Mouse (Mus musculus): ENCODE data around the gene Thnsl1.

Gene Thnsl1

GRCm38 (mm10) chr2:21204912-21205830, at the start of gene Thnsl1, which contains the start of gene Enkur:
Gene Thnsl1, plus strand, starts transcription at chr2:21205724.
Gene Enkur, minus strand, starts transcription at chr2:21205365.
- DNase-seq (ENCODE audit: low read depth, low spot score), result peak; percentile 95

GRCm38 (mm10) chr2:21164296-21164695, 41.2 kb upstream of the Thnsl1 start:
- no peak for DNase-seq (ENCODE audit: low read depth, low spot score)

- no peak for DNase-seq (ENCODE audit: low read depth, low spot score)
These were observed 37.6 kb upstream of the Thnsl1 start for GRCm38 (mm10) chr2:21167916-21168315.

- no peak for DNase-seq (ENCODE audit: low read depth, low spot score)
These were observed 32.7 kb upstream of the Thnsl1 start for GRCm38 (mm10) chr2:21172797-21173196.

- DNase-seq (ENCODE audit: low read depth, low spot score), result no peak
These were observed 26.4 kb upstream of the Thnsl1 start for GRCm38 (mm10) chr2:21179136-21179535.

GRCm38 (mm10) chr2:21182811-21183210, 22.7 kb upstream of the Thnsl1 start:
- DNase-seq (ENCODE audit: low read depth, low spot score), result no peak

- DNase-seq (ENCODE audit: low read depth, low spot score), result peak; percentile 64
These were observed 17.9 kb upstream of the Thnsl1 start for GRCm38 (mm10) chr2:21187576-21187975.

GRCm38 (mm10) chr2:21188610-21189009, 16.9 kb upstream of the Thnsl1 start:
- no peak for DNase-seq (ENCODE audit: low read depth, low spot score)

GRCm38 (mm10) chr2:21191232-21191631, 14.3 kb upstream of the Thnsl1 start:
- no peak for DNase-seq (ENCODE audit: low read depth, low spot score)

- no peak for DNase-seq (ENCODE audit: low read depth, low spot score)
These were observed 10.3 kb upstream of the Thnsl1 start for GRCm38 (mm10) chr2:21195233-21195632.

- no peak for DNase-seq (ENCODE audit: low read depth, low spot score)
These were observed 6.5 kb upstream of the Thnsl1 start for GRCm38 (mm10) chr2:21199051-21199450.

GRCm38 (mm10) chr2:21202754-21203153, 2.8 kb upstream of the Thnsl1 start:
- no peak for DNase-seq (ENCODE audit: low read depth, low spot score)

- no peak for DNase-seq (ENCODE audit: low read depth, low spot score)
These were observed 271 bp downstream of the Thnsl1 start for GRCm38 (mm10) chr2:21205831-21206159.

- DNase-seq (ENCODE audit: low read depth, low spot score), result no peak
These were observed 754 bp downstream of the Thnsl1 start for GRCm38 (mm10) chr2:21206278-21206677.

- DNase-seq (ENCODE audit: low read depth, low spot score), result no peak
These were observed 5.8 kb downstream of the Thnsl1 start for GRCm38 (mm10) chr2:21211361-21211760.

GRCm38 (mm10) chr2:21214322-21214721, 8.8 kb downstream of the Thnsl1 start:
- DNase-seq (ENCODE audit: low read depth, low spot score), result no peak

- no peak for DNase-seq (ENCODE audit: low read depth, low spot score)
These were observed 9.8 kb downstream of the Thnsl1 start for GRCm38 (mm10) chr2:21215284-21215683.

- no peak for DNase-seq (ENCODE audit: low read depth, low spot score)
These were observed 17.2 kb downstream of the Thnsl1 start for GRCm38 (mm10) chr2:21222453-21223384.

GRCm38 (mm10) chr2:21230276-21230675, 24.8 kb downstream of the Thnsl1 start:
- DNase-seq (ENCODE audit: low read depth, low spot score), result no peak

- no peak for DNase-seq (ENCODE audit: low read depth, low spot score)
These were observed 25.6 kb downstream of the Thnsl1 start for GRCm38 (mm10) chr2:21231147-21231546.

- DNase-seq (ENCODE audit: low read depth, low spot score), result peak; percentile 16
These were observed 29.5 kb downstream of the Thnsl1 start for GRCm38 (mm10) chr2:21234871-21235648.

Measured in telencephalon, adult 2 months (tissue).